9 mouse cellular contexts compared by ENCODE assay signal in the genomic region with DNA sequence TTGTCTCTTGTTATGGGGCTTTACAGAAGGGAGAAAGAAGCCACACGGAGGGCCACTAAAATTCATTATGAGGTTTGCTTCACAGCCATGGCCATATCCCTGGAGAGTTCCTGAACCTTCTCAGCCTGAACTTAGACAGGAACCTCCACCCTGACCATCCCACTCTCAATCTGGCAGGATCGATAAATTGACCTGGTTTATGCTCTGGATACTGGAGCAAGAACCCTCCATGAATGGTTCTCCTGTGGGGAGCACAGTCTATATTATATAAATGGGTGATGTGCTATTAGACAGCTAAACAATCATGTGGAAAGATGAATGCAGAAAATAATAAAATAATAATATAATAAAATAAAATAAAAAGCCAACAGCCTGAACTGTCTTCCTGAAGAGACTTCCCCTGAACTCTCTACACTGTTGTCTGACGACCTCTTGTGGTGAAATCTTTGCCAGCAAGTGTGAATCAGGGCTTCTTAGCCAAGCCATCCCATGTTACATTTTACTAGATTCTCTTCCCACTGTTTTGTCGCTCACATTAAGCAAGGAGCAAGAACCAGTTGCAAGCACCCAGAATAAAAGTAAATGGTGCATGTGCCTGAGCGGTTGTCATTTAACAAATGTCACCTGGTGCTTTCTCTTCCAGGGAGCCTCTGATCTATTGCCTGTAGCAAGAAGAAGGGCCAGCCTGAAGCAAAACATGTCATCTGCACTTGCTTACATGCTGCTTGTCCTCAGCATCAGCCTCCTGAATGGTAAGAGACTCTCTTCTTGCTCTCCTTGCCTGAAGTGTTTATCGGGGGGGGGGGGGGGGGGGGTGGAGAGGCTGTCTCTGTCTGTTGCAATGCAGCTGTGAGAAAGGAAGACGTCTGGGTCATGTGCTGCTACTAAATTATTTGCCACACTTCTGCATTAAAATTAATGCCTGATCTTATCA. TPM values are rescaled to one million over a fixed set of nuclear protein-coding genes. Genes with fewer than 3 reads are reported as not detected.
DNase-seq lines count a peak whose midpoint lies in the region; ATAC-seq and TF ChIP-seq lines count a peak whose summit lies in the region.
"Had no signal": no experiment of that assay in that cellular context is flagged by ENCODE, and none has a peak within 500 bp of the region (broad histone marks: within the 10 kb centered on the region; RNA-seq: fewer than 3 reads in every experiment).

No protein-coding gene starts in this region.

- WGBS in liver, embryonic 11.5 days: 59% methylated on average over 7 of the region's 7 CpGs
- WGBS in kidney, postnatal 0 days: 40% methylated on average over 7 of the region's 7 CpGs
- 48% methylated on average over 6 of the region's 7 CpGs for WGBS in liver, postnatal 0 days (ENCODE audit: insufficient replicate concordance)

- no peak overlapping the region for H3K27ac ChIP-seq in liver, embryonic 11.5 days (ENCODE audit: low read depth, low read length)
- no peak overlapping the region for H3K27ac ChIP-seq in kidney, postnatal 0 days
- no peak overlapping the region for H3K27ac ChIP-seq in liver, postnatal 0 days (ENCODE audit: low read depth)

- DNase-seq in liver: peak; percentile 9
- no peak for DNase-seq in liver, embryonic 11.5 days (ENCODE audit: low spot score)
- DNase-seq in adrenal gland, postnatal 4 days (ENCODE audit: low spot score in 2 of 2): peak; percentile 6 to 22
- peak; percentile 23 to 85 for DNase-seq in frontal cortex, adult 2 months (ENCODE audit: extremely low spot score in 1 of 2, low spot score in 1 of 2)
- DNase-seq in kidney, postnatal 0 days (ENCODE audit: low spot score): peak; percentile 79
- DNase-seq in liver, postnatal 0 days: peak; percentile 39
- DNase-seq in retina, postnatal 7 days (ENCODE audit: low read depth, low spot score): peak; percentile 9

- H3K4me3 ChIP-seq in liver, embryonic 11.5 days (ENCODE audit: low read depth, low read length): no peak overlapping the region
- H3K4me3 ChIP-seq in kidney, postnatal 0 days (replicated peaks; ENCODE audit: low read depth, low read length): no peak overlapping the region
- H3K4me3 ChIP-seq in liver, postnatal 0 days (ENCODE audit: low read depth, low read length): no peak overlapping the region
- H3K4me3 ChIP-seq: erythroblast, embryonic 14.5 days had no signal

- no peaks in the 10 kb centered on the region for H3K27me3 ChIP-seq in liver, embryonic 11.5 days (replicated peaks; ENCODE audit: control insufficient read depth, insufficient read depth, low read length)
- no peaks in the 10 kb centered on the region for H3K27me3 ChIP-seq in kidney, postnatal 0 days (ENCODE audit: insufficient read depth, low read length)
- no peaks in the 10 kb centered on the region for H3K27me3 ChIP-seq in liver, postnatal 0 days (ENCODE audit: insufficient read depth, low read length)

- H3K4me1 ChIP-seq in liver, embryonic 11.5 days (replicated peaks; ENCODE audit: control insufficient read depth, insufficient read depth, low read length): no peaks in the 10 kb centered on the region
- no peaks in the 10 kb centered on the region for H3K4me1 ChIP-seq in kidney, postnatal 0 days (replicated peaks; ENCODE audit: insufficient read depth, low read length)
- no peaks in the 10 kb centered on the region for H3K4me1 ChIP-seq in liver, postnatal 0 days (ENCODE audit: insufficient read depth)

- H3K4me2 ChIP-seq in liver, embryonic 11.5 days: no peak overlapping the region
- H3K4me2 ChIP-seq in kidney, postnatal 0 days (ENCODE audit: low read length): no peak overlapping the region
- no peak overlapping the region for H3K4me2 ChIP-seq in liver, postnatal 0 days (ENCODE audit: low read depth, low read length)

- no peak for ATAC-seq in liver, embryonic 11.5 days (replicated peaks; ENCODE audit: low FRiP score)
- 0 out of 2 replicates have a peak, but pooled peaks have one; percentile 29 for ATAC-seq in kidney, postnatal 0 days (replicated peaks; ENCODE audit: low FRiP score, low read depth)
- ATAC-seq in liver, postnatal 0 days: no peak
- ATAC-seq in erythroid progenitor cell, adult 5-6 weeks (replicated peaks; ENCODE audit: low FRiP score, poor library complexity, severe bottlenecking): no peak

- peak; percentile 80 for TF ChIP-seq CTCF in kidney, postnatal 0 days (IDR thresholded peaks at IDR 0.05; ENCODE audit: low read depth)
- peak; percentile 79 for TF ChIP-seq CTCF in liver, postnatal 0 days (IDR thresholded peaks at IDR 0.05; ENCODE audit: low read depth)

- TF ChIP-seq EP300 in liver, postnatal 0 days (IDR thresholded peaks at IDR 0.05; ENCODE audit: low read depth): no peak

- H3K9ac ChIP-seq in liver, embryonic 11.5 days (ENCODE audit: low read depth, low read length): no peak overlapping the region
- H3K9ac ChIP-seq in kidney, postnatal 0 days (ENCODE audit: low read depth, low read length): no peak overlapping the region
- no peak overlapping the region for H3K9ac ChIP-seq in liver, postnatal 0 days (replicated peaks)

- H3K9me3 ChIP-seq in liver, embryonic 11.5 days (ENCODE audit: control insufficient read depth, low read length): no peaks in the 10 kb centered on the region
- no peaks in the 10 kb centered on the region for H3K9me3 ChIP-seq in kidney, postnatal 0 days (replicated peaks; ENCODE audit: low read length)
- no peaks in the 10 kb centered on the region for H3K9me3 ChIP-seq in liver, postnatal 0 days (ENCODE audit: low read length)

- no peaks in the 10 kb centered on the region for H3K36me3 ChIP-seq in liver, embryonic 11.5 days (ENCODE audit: control insufficient read depth, insufficient read depth, low read length)
- H3K36me3 ChIP-seq in kidney, postnatal 0 days (ENCODE audit: insufficient read depth, low read length): no peaks in the 10 kb centered on the region
- H3K36me3 ChIP-seq in liver, postnatal 0 days (replicated peaks; ENCODE audit: insufficient read depth, low read length): no peaks in the 10 kb centered on the region; the same call in 1 of the 2 replicates

RNA-seq across cellular contexts. Expression of gene Gm21973, which starts 11.4 kb away (rescaled TPM):
- not detected in 2 replicates for polyA plus RNA-seq in liver, embryonic 11.5 days (2014; fragmentation: Nextera tagmentation; extraction: Ambion mirVana)
- total RNA-seq in adrenal gland, postnatal 4 days (2021): not detected
- polyA plus RNA-seq in frontal cortex, adult 2 months (2012; rRNA removed): not detected in 2 replicates
- not detected in 2 replicates for polyA plus RNA-seq in kidney, postnatal 0 days (2015; fragmentation: Nextera tagmentation; extraction: Ambion mirVana)
- not detected in 2 replicates for polyA plus RNA-seq in liver, postnatal 0 days (2015; fragmentation: Nextera tagmentation; extraction: Ambion mirVana)
- total RNA-seq in erythroid progenitor cell, adult 5-6 weeks (2015; ENCODE audit: low replicate concordance): not detected in 2 replicates
- total RNA-seq in erythroid progenitor cell, adult 5-6 weeks (2017; ENCODE audit: low replicate concordance): not detected in 2 replicates
- polyA plus RNA-seq: erythroblast, embryonic 14.5 days had no signal

RNA-seq across cellular contexts. Expression of gene Agxt2, which starts 44.5 kb away (rescaled TPM):
- polyA plus RNA-seq in liver, embryonic 11.5 days (2014; fragmentation: Nextera tagmentation; extraction: Ambion mirVana): 4.3 and 5.6 TPM in 2 replicates
- total RNA-seq in adrenal gland, postnatal 4 days (2021): 10 to 100 TPM in 1 of 2 experiments, 1 to 10 TPM in 1; 8.5 to 10.6 TPM
- not detected in 2 replicates for polyA plus RNA-seq in frontal cortex, adult 2 months (2012; rRNA removed)
- 17.8 and 19.8 TPM in 2 replicates for polyA plus RNA-seq in kidney, postnatal 0 days (2015; fragmentation: Nextera tagmentation; extraction: Ambion mirVana)
- 22.9 and 23.6 TPM in 2 replicates for polyA plus RNA-seq in liver, postnatal 0 days (2015; fragmentation: Nextera tagmentation; extraction: Ambion mirVana)
- total RNA-seq in erythroid progenitor cell, adult 5-6 weeks (2015; ENCODE audit: low replicate concordance): not detected in 2 replicates
- total RNA-seq in erythroid progenitor cell, adult 5-6 weeks (2017; ENCODE audit: low replicate concordance): not detected in 2 replicates
- polyA plus RNA-seq: erythroblast, embryonic 14.5 days had no signal
